Mouse (Mus musculus): ENCODE results near the gene Edn2. TPM values are rescaled to one million over a fixed set of nuclear protein-coding genes. Genes with fewer than 3 reads are reported as not detected.

Edn2 gene
- polyA plus RNA-seq, 1 experiment, result not detected

- Histone ChIP-seq H3K27me3 (ENCODE audit: control insufficient read depth, insufficient read depth, low read length) (no peaks in the 10 kb centered on the region), H3K36me3 (ENCODE audit: control insufficient read depth, insufficient read depth, low read length) (no peaks in the 10 kb centered on the region), H3K4me3 (ENCODE audit: extremely low read depth, insufficient read depth, insufficient read length) (no peak overlapping the region), H3K27ac (ENCODE audit: insufficient read depth, low read length) (no peak overlapping the region), H3K4me1 (ENCODE audit: control insufficient read depth, insufficient read depth, insufficient read length) (no peaks in the 10 kb centered on the region)
- no peak for TF ChIP-seq POLR2A (IDR thresholded peaks at IDR 0.05; ENCODE audit: low read depth, low read length)
- no peak for TF ChIP-seq CTCF (IDR thresholded peaks at IDR 0.05; ENCODE audit: extremely low read depth, insufficient read depth, insufficient read length, insufficient replicate concordance)
- no peak for DNase-seq (ENCODE audit: low read depth in 1 of 2, low spot score in 2 of 2)
- WGBS, result 59% methylated on average over 6 of the region's 6 CpGs
These were observed 27.2 kb downstream of the Edn2 start for GRCm38 (mm10) chr4:120188204-120188603.

- H3K4me1 ChIP-seq (ENCODE audit: control insufficient read depth, insufficient read depth, insufficient read length), result no peaks in the 10 kb centered on the region
- no peak overlapping the region for H3K4me3 ChIP-seq (ENCODE audit: extremely low read depth, insufficient read depth, insufficient read length)
- H3K27ac ChIP-seq (ENCODE audit: insufficient read depth, low read length), result no peak overlapping the region
- 11% methylated on average over 10 of the region's 10 CpGs for WGBS
- no peak for TF ChIP-seq POLR2A (IDR thresholded peaks at IDR 0.05; ENCODE audit: low read depth, low read length)
- no peak for TF ChIP-seq CTCF (IDR thresholded peaks at IDR 0.05; ENCODE audit: extremely low read depth, insufficient read depth, insufficient read length, insufficient replicate concordance)
- no peak for DNase-seq (ENCODE audit: low read depth in 1 of 2, low spot score in 2 of 2)
- H3K36me3 ChIP-seq (ENCODE audit: control insufficient read depth, insufficient read depth, low read length), result no peaks in the 10 kb centered on the region
- H3K27me3 ChIP-seq (ENCODE audit: control insufficient read depth, insufficient read depth, low read length), result no peaks in the 10 kb centered on the region
These were observed 27.7 kb downstream of the Edn2 start for GRCm38 (mm10) chr4:120188651-120189161.

- Histone ChIP-seq H3K27ac (ENCODE audit: insufficient read depth, low read length) (no peak overlapping the region), H3K27me3 (ENCODE audit: control insufficient read depth, insufficient read depth, low read length) (no peaks in the 10 kb centered on the region), H3K36me3 (ENCODE audit: control insufficient read depth, insufficient read depth, low read length) (no peaks in the 10 kb centered on the region), H3K4me1 (ENCODE audit: control insufficient read depth, insufficient read depth, insufficient read length) (no peaks in the 10 kb centered on the region), H3K4me3 (ENCODE audit: extremely low read depth, insufficient read depth, insufficient read length) (no peak overlapping the region)
- TF ChIP-seq CTCF (IDR thresholded peaks at IDR 0.05; ENCODE audit: extremely low read depth, insufficient read depth, insufficient read length, insufficient replicate concordance) (no peak), POLR2A (IDR thresholded peaks at IDR 0.05; ENCODE audit: low read depth, low read length) (no peak)
- no peak for DNase-seq (ENCODE audit: low read depth in 1 of 2, low spot score in 2 of 2)
- 43% methylated on average over 2 of the region's 2 CpGs for WGBS
These were observed 28.9 kb downstream of the Edn2 start for GRCm38 (mm10) chr4:120189941-120190340.

GRCm38 (mm10) chr4:120191987-120192386 lies 31.0 kb downstream of the Edn2 start:
- Histone ChIP-seq H3K36me3 (ENCODE audit: control insufficient read depth, insufficient read depth, low read length) (no peaks in the 10 kb centered on the region), H3K27me3 (ENCODE audit: control insufficient read depth, insufficient read depth, low read length) (no peaks in the 10 kb centered on the region), H3K27ac (ENCODE audit: insufficient read depth, low read length) (no peak overlapping the region), H3K4me1 (ENCODE audit: control insufficient read depth, insufficient read depth, insufficient read length) (no peaks in the 10 kb centered on the region), H3K4me3 (ENCODE audit: extremely low read depth, insufficient read depth, insufficient read length) (no peak overlapping the region)
- no peak for TF ChIP-seq POLR2A (IDR thresholded peaks at IDR 0.05; ENCODE audit: low read depth, low read length)
- TF ChIP-seq CTCF (IDR thresholded peaks at IDR 0.05; ENCODE audit: extremely low read depth, insufficient read depth, insufficient read length, insufficient replicate concordance), result no peak
- DNase-seq (ENCODE audit: low read depth in 1 of 2, low spot score in 2 of 2), result no peak
- 76% methylated on average over 2 of the region's 2 CpGs for WGBS

GRCm38 (mm10) chr4:120194026-120194425 lies 33.0 kb downstream of the Edn2 start:
- no peaks in the 10 kb centered on the region for H3K36me3 ChIP-seq (ENCODE audit: control insufficient read depth, insufficient read depth, low read length)
- no peak overlapping the region for H3K27ac ChIP-seq (ENCODE audit: insufficient read depth, low read length)
- TF ChIP-seq CTCF (IDR thresholded peaks at IDR 0.05; ENCODE audit: extremely low read depth, insufficient read depth, insufficient read length, insufficient replicate concordance), result no peak
- TF ChIP-seq POLR2A (IDR thresholded peaks at IDR 0.05; ENCODE audit: low read depth, low read length), result no peak
- WGBS, result 83% methylated on average over 5 of the region's 5 CpGs
- DNase-seq (ENCODE audit: low read depth in 1 of 2, low spot score in 2 of 2), result no peak
- H3K4me3 ChIP-seq (ENCODE audit: extremely low read depth, insufficient read depth, insufficient read length), result no peak overlapping the region
- no peaks in the 10 kb centered on the region for H3K27me3 ChIP-seq (ENCODE audit: control insufficient read depth, insufficient read depth, low read length)
- no peaks in the 10 kb centered on the region for H3K4me1 ChIP-seq (ENCODE audit: control insufficient read depth, insufficient read depth, insufficient read length)

GRCm38 (mm10) chr4:120194965-120195364 lies 34.0 kb downstream of the Edn2 start:
- H3K4me1 ChIP-seq (ENCODE audit: control insufficient read depth, insufficient read depth, insufficient read length), result no peaks in the 10 kb centered on the region
- H3K4me3 ChIP-seq (ENCODE audit: extremely low read depth, insufficient read depth, insufficient read length), result no peak overlapping the region
- no peak for DNase-seq (ENCODE audit: low read depth in 1 of 2, low spot score in 2 of 2)
- TF ChIP-seq POLR2A (IDR thresholded peaks at IDR 0.05; ENCODE audit: low read depth, low read length), result no peak
- TF ChIP-seq CTCF (IDR thresholded peaks at IDR 0.05; ENCODE audit: extremely low read depth, insufficient read depth, insufficient read length, insufficient replicate concordance), result no peak
- H3K36me3 ChIP-seq (ENCODE audit: control insufficient read depth, insufficient read depth, low read length), result no peaks in the 10 kb centered on the region
- H3K27ac ChIP-seq (ENCODE audit: insufficient read depth, low read length), result no peak overlapping the region
- no peaks in the 10 kb centered on the region for H3K27me3 ChIP-seq (ENCODE audit: control insufficient read depth, insufficient read depth, low read length)

GRCm38 (mm10) chr4:120199184-120199885 lies 38.3 kb downstream of the Edn2 start:
- DNase-seq (ENCODE audit: low read depth in 1 of 2, low spot score in 2 of 2), result no peak
- no peaks in the 10 kb centered on the region for H3K36me3 ChIP-seq (ENCODE audit: control insufficient read depth, insufficient read depth, low read length)
- TF ChIP-seq CTCF (IDR thresholded peaks at IDR 0.05; ENCODE audit: extremely low read depth, insufficient read depth, insufficient read length, insufficient replicate concordance) (no peak), POLR2A (IDR thresholded peaks at IDR 0.05; ENCODE audit: low read depth, low read length) (no peak)
- no peak overlapping the region for H3K4me3 ChIP-seq (ENCODE audit: extremely low read depth, insufficient read depth, insufficient read length)
- H3K27me3 ChIP-seq (ENCODE audit: control insufficient read depth, insufficient read depth, low read length), result no peaks in the 10 kb centered on the region
- 62% methylated on average over 9 of the region's 9 CpGs for WGBS
- no peak overlapping the region for H3K27ac ChIP-seq (ENCODE audit: insufficient read depth, low read length)
- H3K4me1 ChIP-seq (ENCODE audit: control insufficient read depth, insufficient read depth, insufficient read length), result no peaks in the 10 kb centered on the region

All from spleen, adult 2 months (tissue).